Mouse (Mus musculus) heart, adult 8-10 months (tissue): ENCODE data around the gene Fap. TPM values are rescaled to one million over a fixed set of nuclear protein-coding genes. Genes with fewer than 3 reads are reported as not detected.

Experiments used
- DNase-seq: peaks from one replicate; pipeline ENCODE4 v3.0.0; 2022; ENCODE audit warnings: low spot score
- total RNA-seq, 4 experiments: library from RNA; stranded (reverse); gene quantifications; 2 replicates each; pipeline ENCODE4 v1.2.4; 2022

Gene Fap
- 1 to 10 TPM; 2.3 to 4.4 (median 3.0) TPM for total RNA-seq

- peak; percentile 60 for DNase-seq
Observed at GRCm38 (mm10) chr2:62573753-62574159, at the start of gene Fap. Gene Fap (minus strand): TSS chr2:62574075.

DNA sequence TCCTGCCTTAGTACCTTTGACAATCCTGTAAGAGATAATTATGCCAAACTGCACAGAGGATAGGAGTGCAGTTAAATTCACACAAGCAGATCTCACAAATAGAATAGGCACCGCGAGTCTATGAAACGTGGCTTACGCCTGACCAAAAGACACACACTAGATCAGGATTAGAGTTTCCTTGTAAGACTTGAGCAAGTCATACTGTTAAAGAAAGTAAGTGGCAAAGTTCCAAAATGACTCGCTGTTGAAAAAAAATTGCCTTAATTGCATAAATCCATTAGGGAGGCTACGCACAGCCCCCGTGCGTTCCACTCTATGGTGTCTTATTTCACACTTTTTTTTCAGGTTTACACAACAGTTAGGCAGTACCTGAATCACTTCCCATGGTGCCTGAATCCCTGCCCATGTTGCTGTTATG, 49.2 kb upstream of the Fap start:
- DNase-seq = no peak

DNA sequence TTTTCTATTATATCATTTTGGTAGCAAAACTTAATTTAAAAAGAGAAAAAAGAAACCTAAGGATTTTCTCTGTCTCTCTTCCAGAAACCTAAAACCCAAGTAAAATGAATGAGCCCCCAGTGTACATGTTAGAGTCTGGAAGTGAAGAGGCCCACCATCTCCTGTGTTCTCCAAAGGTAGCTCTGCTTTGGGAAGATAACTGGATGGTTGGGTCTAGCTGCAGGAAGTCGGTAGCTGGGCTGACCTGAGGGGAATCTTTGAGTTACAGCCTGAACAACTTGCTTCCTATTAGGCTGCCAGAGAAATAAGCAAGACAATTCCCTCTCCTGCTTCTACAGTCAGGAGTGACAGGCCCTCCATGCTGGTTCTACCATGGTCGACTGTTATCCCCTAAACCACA, 45.8 kb upstream of the Fap start:
- no peak for DNase-seq

DNA sequence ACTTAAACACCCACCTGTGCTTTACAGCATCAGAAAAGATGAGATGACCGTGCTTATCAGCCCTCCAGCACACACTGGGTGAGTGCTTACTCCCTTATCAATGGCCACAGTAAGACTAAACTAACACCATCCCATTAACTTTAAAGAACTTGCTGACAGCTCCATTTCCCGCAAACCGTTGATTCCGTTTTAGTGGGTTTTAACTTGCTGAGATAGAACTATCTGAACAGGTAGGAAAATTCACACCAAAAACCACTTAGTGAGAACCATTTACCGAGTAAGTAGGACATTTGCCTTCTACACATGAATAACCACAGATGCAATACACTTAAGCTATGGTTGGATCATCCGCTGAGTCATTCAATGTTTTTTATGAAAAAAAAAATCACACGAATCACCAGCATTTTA, 45.1 kb upstream of the Fap start:
- no peak for DNase-seq

DNA sequence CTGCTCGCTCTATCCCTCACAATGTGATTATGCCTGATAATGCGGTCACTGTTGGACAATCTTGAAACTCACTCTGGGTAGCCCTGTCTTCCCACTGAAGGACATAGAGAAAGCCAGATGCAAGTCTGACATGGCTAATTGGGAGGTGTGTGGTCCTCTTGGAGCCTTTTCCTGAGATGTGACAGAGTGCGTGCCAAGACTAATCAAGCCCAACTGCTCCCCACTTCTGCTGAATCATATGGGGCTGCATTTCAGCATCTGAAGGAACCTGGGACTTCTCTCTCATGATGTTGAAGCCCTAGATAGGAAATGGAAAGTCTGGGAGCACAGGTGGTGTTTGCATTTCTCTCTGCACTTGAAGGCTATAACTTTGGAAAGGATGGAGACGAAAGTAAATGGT, 39.3 kb upstream of the Fap start:
- DNase-seq = no peak

DNA sequence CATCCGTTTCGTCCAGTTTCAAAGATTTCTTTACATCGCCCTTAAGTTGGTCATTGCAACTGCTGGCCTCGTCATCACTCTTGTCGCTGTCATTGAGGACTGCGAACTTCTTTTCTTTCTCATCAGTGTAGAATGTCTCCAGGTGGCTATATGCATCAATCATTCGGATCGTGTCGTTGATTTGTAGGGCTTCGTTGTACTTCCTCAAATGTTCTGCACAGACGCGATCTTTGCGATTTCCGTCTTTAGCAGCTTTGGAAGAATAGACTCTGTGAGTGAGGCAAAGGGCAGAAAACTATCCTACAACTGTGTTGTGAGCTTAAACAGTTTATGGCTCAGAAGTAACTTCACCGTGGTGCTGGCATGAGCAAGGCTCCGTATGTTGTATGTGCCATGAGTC, 32.3 kb upstream of the Fap start:
- no peak for DNase-seq

- no peak for DNase-seq
Observed at GRCm38 (mm10) chr2:62603530-62603929, 29.7 kb upstream of the Fap start.

- peak; percentile 24 for DNase-seq
Observed at GRCm38 (mm10) chr2:62596586-62596985, 22.7 kb upstream of the Fap start.

DNA sequence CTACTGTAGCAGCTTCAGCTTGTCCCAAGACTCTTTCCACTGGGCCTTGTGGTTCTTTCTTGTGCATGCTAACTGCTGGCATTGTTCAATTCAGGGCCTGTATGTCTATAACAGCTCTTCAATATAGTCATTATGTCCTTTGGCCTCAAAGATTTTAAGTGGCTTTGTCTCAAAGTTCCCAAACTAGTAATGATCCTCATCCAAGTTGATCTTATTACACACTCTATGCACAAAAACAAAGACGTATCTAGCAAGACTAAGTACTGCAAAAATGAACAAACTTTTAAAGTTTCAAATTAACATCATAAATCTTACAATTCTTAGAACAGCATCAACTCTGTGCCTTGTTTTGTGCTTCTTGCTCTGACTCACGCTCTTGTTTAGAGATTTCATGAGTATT, 20.6 kb upstream of the Fap start:
- DNase-seq = no peak

DNA sequence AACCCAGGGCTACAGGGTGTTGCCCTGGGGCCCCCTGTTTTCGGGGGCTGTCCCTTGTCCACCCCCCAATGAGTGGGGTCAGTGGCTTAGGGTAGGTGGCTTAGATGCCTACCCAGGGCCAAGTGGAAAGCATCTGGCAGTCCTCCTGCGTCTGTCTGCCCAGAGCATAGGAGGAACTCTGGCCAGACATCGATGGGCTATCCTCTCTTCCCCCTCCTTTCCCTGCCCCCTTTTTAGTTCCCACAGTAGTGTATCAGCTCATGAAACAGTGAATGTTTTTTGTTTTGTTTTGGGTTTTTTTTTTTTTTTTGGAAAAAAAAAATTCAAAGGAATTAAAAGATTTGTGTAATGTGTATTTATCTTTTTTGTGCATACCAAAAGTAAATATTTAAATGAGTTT, 17.7 kb upstream of the Fap start:
- DNase-seq = no peak

GRCm38 (mm10) chr2:62589333-62589732, 15.5 kb upstream of the Fap start:
- no peak for DNase-seq

DNA sequence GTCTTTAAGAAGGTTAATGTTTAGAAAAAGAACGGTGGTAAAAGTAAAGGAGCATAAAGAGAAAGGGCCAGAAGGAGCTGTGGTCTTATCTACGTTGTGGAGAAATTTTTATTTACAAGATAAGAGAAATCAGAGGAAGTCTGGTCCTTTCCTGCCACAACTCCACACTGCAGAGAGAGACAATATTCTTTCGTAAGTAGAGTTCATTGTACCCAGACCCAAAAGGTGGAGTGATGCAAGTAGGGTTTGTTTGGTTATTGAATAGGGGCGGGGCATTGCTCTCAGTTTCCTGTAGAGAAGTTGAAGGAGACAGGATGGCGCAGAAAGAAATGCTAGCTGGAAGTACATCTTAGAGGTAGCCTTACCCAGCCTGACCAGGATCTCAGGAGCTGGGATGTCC, 11.9 kb upstream of the Fap start:
- no peak for DNase-seq

- DNase-seq = peak; percentile 32
Observed at GRCm38 (mm10) chr2:62574962-62575361, 1.1 kb upstream of the Fap start.

- DNase-seq = no peak
Observed at GRCm38 (mm10) chr2:62574250-62574649, 375 bp upstream of the Fap start.

GRCm38 (mm10) chr2:62573099-62573752, 649 bp downstream of the Fap start:
- no peak for DNase-seq

DNA sequence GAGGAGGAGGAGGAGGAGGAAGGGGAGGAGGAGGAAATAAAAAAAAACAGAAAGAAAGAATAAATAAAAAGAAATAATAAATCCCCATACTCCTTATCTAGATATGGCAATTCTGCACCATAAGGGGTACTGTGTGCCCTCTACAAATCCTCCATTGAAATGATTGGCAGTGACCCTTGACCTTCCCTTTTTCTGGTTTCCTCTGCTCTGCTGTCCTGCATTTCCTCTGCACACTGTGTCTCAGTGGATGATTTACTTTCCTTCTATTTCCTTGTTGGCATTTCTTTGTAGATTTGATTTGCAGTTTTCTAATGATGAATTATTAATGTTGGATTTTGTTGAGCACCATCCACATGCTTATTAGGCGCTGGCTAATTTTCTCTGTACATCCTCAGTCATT, 9.2 kb downstream of the Fap start:
- no peak for DNase-seq

GRCm38 (mm10) chr2:62562661-62563485, 11.0 kb downstream of the Fap start:
- DNase-seq = no peak

GRCm38 (mm10) chr2:62557417-62557816, 16.5 kb downstream of the Fap start:
- no peak for DNase-seq

DNA sequence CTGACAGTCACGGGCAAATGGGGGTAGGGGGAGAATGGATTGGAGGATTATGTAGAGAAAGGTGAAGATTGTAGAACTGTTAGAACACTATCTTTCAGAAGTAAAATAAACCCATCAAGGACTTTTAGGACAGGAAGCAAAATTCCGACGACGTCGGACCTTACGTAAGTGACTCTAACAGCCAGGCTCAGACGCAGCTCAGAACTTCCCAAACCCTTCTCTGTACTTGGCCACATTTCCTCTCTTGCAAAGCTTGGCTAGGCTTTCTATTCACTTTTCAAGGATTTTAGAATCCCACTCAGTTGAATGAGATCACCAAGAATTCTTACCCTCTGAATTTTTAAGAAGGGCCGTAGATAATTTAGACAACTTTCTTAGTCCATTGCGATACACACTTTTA, 17.5 kb downstream of the Fap start:
- peak; percentile 35 for DNase-seq

DNA sequence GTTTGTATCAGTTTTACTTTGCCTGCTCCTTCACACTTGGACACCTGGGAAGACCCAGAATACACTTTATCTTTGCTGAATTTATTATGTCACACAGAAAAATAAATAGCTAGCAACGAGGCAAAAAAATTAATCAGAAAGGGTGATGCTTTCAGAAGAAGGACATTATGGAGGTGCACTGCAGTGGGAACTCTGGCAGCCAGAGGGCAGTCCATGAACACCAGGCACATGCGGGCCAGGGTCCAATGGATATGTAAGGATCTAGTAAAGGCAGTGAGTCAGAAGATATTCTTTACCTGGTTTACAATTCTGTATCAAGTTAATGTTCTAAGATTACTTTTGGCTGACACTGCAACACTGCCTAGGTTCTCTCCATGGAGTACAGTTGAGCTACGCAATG, 24.2 kb downstream of the Fap start:
- no peak for DNase-seq

- DNase-seq = no peak
Observed at GRCm38 (mm10) chr2:62549131-62549530, 24.7 kb downstream of the Fap start.

- no peak for DNase-seq
Observed at GRCm38 (mm10) chr2:62548104-62548503, 25.8 kb downstream of the Fap start.

DNA sequence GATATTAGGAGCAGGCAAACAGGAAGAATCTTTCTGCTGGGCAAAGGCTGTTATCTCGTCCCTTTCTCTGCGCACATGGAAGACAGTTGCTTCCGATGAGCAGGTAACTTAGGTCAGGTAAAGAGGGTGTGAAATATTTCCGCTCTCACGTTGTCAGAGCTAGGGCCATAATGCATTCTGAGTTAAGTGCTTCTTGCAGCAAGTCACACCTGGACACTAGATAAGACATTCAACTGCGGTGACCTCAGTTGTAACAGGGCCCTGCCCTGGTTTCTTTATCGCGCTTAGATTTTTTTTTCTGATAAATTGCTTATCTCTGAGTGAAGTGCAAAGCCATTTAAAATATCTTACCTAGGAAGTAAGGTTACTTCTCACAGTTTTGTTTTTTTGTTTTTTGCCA, 38.4 kb downstream of the Fap start:
- no peak for DNase-seq
